Mouse (Mus musculus) splenic B cell, adult 2 months (primary cell): ENCODE measurements around the gene Dtnb.

ENCODE experiments used
- DNase-seq: peaks from one replicate; pipeline ENCODE4 v3.0.0-alpha.2; 2011; ENCODE audit warnings: low read depth, low spot score
- H3K27me3 ChIP-seq: 2 replicates; pipeline ENCODE4 v1.6.1; 2012; ENCODE audit warnings: mild to moderate bottlenecking, low read length, moderate library complexity, mixed read lengths; ENCODE audit not compliant: control insufficient read depth, poor library complexity, insufficient read depth, severe bottlenecking
- H3K36me3 ChIP-seq: 2 replicates; pipeline ENCODE4 v1.6.1; 2012; ENCODE audit warnings: mild to moderate bottlenecking, low read length, moderate library complexity, mixed read lengths; ENCODE audit not compliant: control insufficient read depth, poor library complexity, insufficient read depth, severe bottlenecking

The Dtnb gene

DNA sequence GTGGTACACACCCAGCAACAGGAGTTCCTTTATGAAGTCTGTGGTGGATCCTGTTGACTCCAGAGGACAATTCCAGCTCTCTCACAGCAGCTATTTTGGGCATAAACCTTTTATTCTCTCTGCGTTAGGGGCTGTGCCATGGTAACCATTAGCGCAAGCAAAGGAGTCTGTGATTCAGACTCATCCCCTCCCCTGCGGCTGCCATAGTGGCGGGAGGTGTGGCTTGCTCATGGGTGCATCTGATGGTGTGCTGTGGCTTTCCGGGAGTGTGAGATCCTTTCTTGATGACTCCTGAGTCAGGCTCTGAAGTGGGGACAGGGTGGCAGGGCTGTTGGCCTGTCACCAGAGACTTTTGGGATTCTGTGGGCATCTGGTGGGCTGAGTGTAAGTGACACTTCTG, 251.2 kb downstream of the Dtnb start:
- DNase-seq = no peak
- H3K36me3 ChIP-seq = no peaks in the 10 kb centered on the region
- H3K27me3 ChIP-seq = no peaks in the 10 kb centered on the region

GRCm38 (mm10) chr12:3824906-3825713, 252.9 kb downstream of the Dtnb start:
- no peaks in the 10 kb centered on the region for H3K27me3 ChIP-seq
- H3K36me3 ChIP-seq = no peaks in the 10 kb centered on the region
- DNase-seq = no peak

DNA sequence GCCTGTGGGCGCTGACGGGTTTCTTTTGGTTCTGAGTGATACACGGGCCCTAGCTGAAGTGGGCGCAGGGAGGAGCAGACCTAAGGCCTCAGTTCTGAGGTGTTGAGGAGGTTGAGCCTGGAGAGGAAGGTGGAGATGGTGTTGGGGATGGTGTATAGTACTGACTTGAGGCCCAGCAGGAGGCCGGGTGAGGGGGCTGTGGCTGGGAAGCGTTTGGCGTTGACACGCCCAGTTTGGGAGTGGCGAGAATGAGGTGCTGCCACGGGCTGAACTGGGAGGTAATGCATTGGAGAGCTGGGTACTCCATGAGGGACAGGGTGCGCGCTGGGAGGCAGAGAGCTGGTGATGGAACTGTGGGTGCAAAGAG, 253.5 kb downstream of the Dtnb start:
- no peak for DNase-seq
- Histone ChIP-seq H3K36me3 (no peaks in the 10 kb centered on the region), H3K27me3 (no peaks in the 10 kb centered on the region)

GRCm38 (mm10) chr12:3827771-3828170, 255.6 kb downstream of the Dtnb start:
- H3K36me3 ChIP-seq = no peaks in the 10 kb centered on the region
- H3K27me3 ChIP-seq = no peaks in the 10 kb centered on the region
- no peak for DNase-seq
